16 mouse cellular contexts compared by ENCODE assay signal in the genomic region with DNA sequence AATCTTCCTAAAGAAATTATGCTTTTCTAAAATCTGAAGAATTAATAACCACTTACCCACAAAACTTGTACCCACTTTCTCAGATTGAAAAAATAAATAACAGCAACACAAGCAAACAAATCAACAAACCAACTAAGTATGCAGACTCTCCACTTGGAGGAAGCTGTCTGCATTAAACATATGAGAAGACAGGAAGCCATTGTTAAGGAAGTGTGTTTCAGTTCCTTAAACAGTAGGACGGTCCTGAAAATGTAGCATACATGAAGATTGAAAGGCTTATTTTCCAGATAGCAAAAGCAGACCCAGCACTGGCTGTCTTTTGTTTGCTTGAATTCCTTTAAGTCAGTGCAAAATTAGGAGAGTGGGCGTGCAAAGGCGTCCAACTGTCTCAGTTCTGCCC.
"Had no signal": no experiment of that assay in that cellular context is flagged by ENCODE, and none has a peak within 500 bp of the region (broad histone marks: within the 10 kb centered on the region; RNA-seq: fewer than 3 reads in every experiment).

No protein-coding gene starts in this region.

- H3K4me1 ChIP-seq: neural tube, embryonic 13.5 days; neural tube, embryonic 15.5 days; stomach, embryonic 15.5 days had no signal

- H3K4me2 ChIP-seq: neural tube, embryonic 13.5 days; neural tube, embryonic 15.5 days; stomach, embryonic 15.5 days had no signal

- H3K9me3 ChIP-seq: neural tube, embryonic 13.5 days; neural tube, embryonic 15.5 days; stomach, embryonic 15.5 days had no signal

- H3K27me3 ChIP-seq: neural tube, embryonic 13.5 days; neural tube, embryonic 15.5 days; stomach, embryonic 15.5 days had no signal

- H3K9ac ChIP-seq: neural tube, embryonic 13.5 days; neural tube, embryonic 15.5 days; stomach, embryonic 15.5 days had no signal

- DNase-seq: retina, postnatal 1 day; right cerebral cortex, adult 18-20 months; right cerebral cortex, postnatal 14 days; right cerebral cortex, postnatal 25 days; right cerebral cortex, postnatal 4 days; spleen, adult 18-20 months; thymus, adult 18-20 months; thymus, adult 2 months; thymus, postnatal 14 days; thymus, postnatal 25 days; thymus, postnatal 36 days; thymus, postnatal 4 days had no signal

- H3K36me3 ChIP-seq: neural tube, embryonic 13.5 days; neural tube, embryonic 15.5 days; stomach, embryonic 15.5 days had no signal

- H3K4me3 ChIP-seq: neural tube, embryonic 13.5 days; neural tube, embryonic 15.5 days; stomach, embryonic 15.5 days had no signal

- H3K27ac ChIP-seq: neural tube, embryonic 13.5 days; neural tube, embryonic 15.5 days; stomach, embryonic 15.5 days; stomach, postnatal 0 days had no signal
